Mouse (Mus musculus): ENCODE results near the gene Cdk6. TPM values are rescaled to one million over a fixed set of nuclear protein-coding genes. Genes with fewer than 3 reads are reported as not detected.

Gene Cdk6
- total and polyA plus RNA-seq, 3 experiments = 4.0 to 10.6 (median 8.1) TPM

GRCm38 (mm10) chr5:3543629-3544479 is 202.6 kb downstream of the Cdk6 start, which contains the start of gene Fam133b:
Gene Fam133b (plus strand): TSS chr5:3543833.
- Histone ChIP-seq H3K36me3 (ENCODE audit: control insufficient read depth, insufficient read depth, low read length) (peaks cover 8% of the 10 kb centered on the region), H3K79me2 (replicated peaks; ENCODE audit: control insufficient read depth, insufficient read depth, low read length) (peaks cover 10% of the 10 kb centered on the region), H3K9ac (ENCODE audit: low read depth, low read length) (peak within 1 kb of the TSS; percentile 98), H3K27me3 (ENCODE audit: control insufficient read depth, insufficient read depth, low read length) (no peaks in the 10 kb centered on the region), H3K4me3 (peak within 1 kb of the TSS; percentile 94), H3K27ac (peak within 1 kb of the TSS; percentile 95), H3K4me1 (ENCODE audit: control insufficient read depth, insufficient read depth, low read length) (peaks cover 10% of the 10 kb centered on the region)
- WGBS = under 1% methylated on average over 80 of the region's 80 CpGs
- no peak for TF ChIP-seq EP300 (IDR thresholded peaks at IDR 0.05; ENCODE audit: insufficient read depth, low read depth, low read length)
- TF ChIP-seq POLR2A (IDR thresholded peaks at IDR 0.05; ENCODE audit: insufficient read depth, low read depth, low read length) = peak; percentile 57
- TF ChIP-seq CTCF (IDR thresholded peaks at IDR 0.05) = no peak; the same call in 1 of the 2 replicates
- intact Hi-C loops (cut with DNase I) = loop anchor here (2.0 kb wide), 1 partner anchor 53 kb away; the partner anchor contains the start of genes Pex1 and Rbm48
- peak; percentile 94 to 99 for DNase-seq

GRCm38 (mm10) chr5:3544480-3544769 is 203.1 kb downstream of the Cdk6 start:
- peaks cover 10% of the 10 kb centered on the region for H3K4me1 ChIP-seq (ENCODE audit: control insufficient read depth, insufficient read depth, low read length)
- peak overlapping the region; percentile 94 for H3K4me3 ChIP-seq
- H3K9ac ChIP-seq (ENCODE audit: low read depth, low read length) = peak overlapping the region; percentile 98
- 9% methylated on average over 7 of the region's 7 CpGs for WGBS
- H3K36me3 ChIP-seq (ENCODE audit: control insufficient read depth, insufficient read depth, low read length) = peaks cover 8% of the 10 kb centered on the region
- H3K79me2 ChIP-seq (replicated peaks; ENCODE audit: control insufficient read depth, insufficient read depth, low read length) = peaks cover 10% of the 10 kb centered on the region
- no peak for TF ChIP-seq EP300 (IDR thresholded peaks at IDR 0.05; ENCODE audit: insufficient read depth, low read depth, low read length)
- TF ChIP-seq CTCF (IDR thresholded peaks at IDR 0.05) = no peak
- TF ChIP-seq POLR2A (IDR thresholded peaks at IDR 0.05; ENCODE audit: insufficient read depth, low read depth, low read length) = no peak
- peak overlapping the region; percentile 95; the same call in 1 of the 2 replicates for H3K27ac ChIP-seq
- no peak for DNase-seq
- H3K27me3 ChIP-seq (ENCODE audit: control insufficient read depth, insufficient read depth, low read length) = no peaks in the 10 kb centered on the region
- intact Hi-C loops (cut with DNase I) = no loop called here

- Histone ChIP-seq H3K27ac (no peak overlapping the region), H3K9ac (ENCODE audit: low read depth, low read length) (no peak overlapping the region), H3K36me3 (ENCODE audit: control insufficient read depth, insufficient read depth, low read length) (peaks cover 8% of the 10 kb centered on the region), H3K4me1 (ENCODE audit: control insufficient read depth, insufficient read depth, low read length) (peaks cover 10% of the 10 kb centered on the region), H3K79me2 (replicated peaks; ENCODE audit: control insufficient read depth, insufficient read depth, low read length) (peaks cover 12% of the 10 kb centered on the region), H3K4me3 (no peak overlapping the region), H3K27me3 (ENCODE audit: control insufficient read depth, insufficient read depth, low read length) (no peaks in the 10 kb centered on the region)
- 62% methylated on average over 1 of the region's 1 CpGs for WGBS
- TF ChIP-seq CTCF (IDR thresholded peaks at IDR 0.05) = no peak
- TF ChIP-seq EP300 (IDR thresholded peaks at IDR 0.05; ENCODE audit: insufficient read depth, low read depth, low read length) = no peak
- no peak for TF ChIP-seq POLR2A (IDR thresholded peaks at IDR 0.05; ENCODE audit: insufficient read depth, low read depth, low read length)
- intact Hi-C loops (cut with DNase I) = no loop called here
- no peak for DNase-seq
Measured at GRCm38 (mm10) chr5:3546226-3546625, 204.9 kb downstream of the Cdk6 start.

- WGBS = 95% methylated on average over 1 of the region's 1 CpGs
- H3K4me1 ChIP-seq (ENCODE audit: control insufficient read depth, insufficient read depth, low read length) = no peaks in the 10 kb centered on the region; the same call in 1 of the 2 replicates
- H3K27ac ChIP-seq = no peak overlapping the region
- no peak overlapping the region for H3K9ac ChIP-seq (ENCODE audit: low read depth, low read length)
- no peak for TF ChIP-seq EP300 (IDR thresholded peaks at IDR 0.05; ENCODE audit: insufficient read depth, low read depth, low read length)
- TF ChIP-seq POLR2A (IDR thresholded peaks at IDR 0.05; ENCODE audit: insufficient read depth, low read depth, low read length) = no peak
- no peak for TF ChIP-seq CTCF (IDR thresholded peaks at IDR 0.05)
- H3K36me3 ChIP-seq (ENCODE audit: control insufficient read depth, insufficient read depth, low read length) = peaks cover 11% of the 10 kb centered on the region
- intact Hi-C loops (cut with DNase I) = no loop called here
- H3K79me2 ChIP-seq (replicated peaks; ENCODE audit: control insufficient read depth, insufficient read depth, low read length) = peaks cover 4% of the 10 kb centered on the region
- no peak for DNase-seq
- no peaks in the 10 kb centered on the region for H3K27me3 ChIP-seq (ENCODE audit: control insufficient read depth, insufficient read depth, low read length)
- H3K4me3 ChIP-seq = no peak overlapping the region
Measured at GRCm38 (mm10) chr5:3551481-3551880, 210.2 kb downstream of the Cdk6 start.

- H3K79me2 ChIP-seq (replicated peaks; ENCODE audit: control insufficient read depth, insufficient read depth, low read length) = peaks cover 2% of the 10 kb centered on the region
- no peak overlapping the region for H3K27ac ChIP-seq
- no peaks in the 10 kb centered on the region; the same call in 1 of the 2 replicates for H3K4me1 ChIP-seq (ENCODE audit: control insufficient read depth, insufficient read depth, low read length)
- WGBS = 73% methylated on average over 2 of the region's 2 CpGs
- no peak overlapping the region for H3K4me3 ChIP-seq
- no peak for TF ChIP-seq EP300 (IDR thresholded peaks at IDR 0.05; ENCODE audit: insufficient read depth, low read depth, low read length)
- no peak for TF ChIP-seq POLR2A (IDR thresholded peaks at IDR 0.05; ENCODE audit: insufficient read depth, low read depth, low read length)
- TF ChIP-seq CTCF (IDR thresholded peaks at IDR 0.05) = no peak
- H3K27me3 ChIP-seq (ENCODE audit: control insufficient read depth, insufficient read depth, low read length) = no peaks in the 10 kb centered on the region
- DNase-seq = no peak
- intact Hi-C loops (cut with DNase I) = no loop called here
- H3K9ac ChIP-seq (ENCODE audit: low read depth, low read length) = no peak overlapping the region
- H3K36me3 ChIP-seq (ENCODE audit: control insufficient read depth, insufficient read depth, low read length) = peaks cover 11% of the 10 kb centered on the region
Measured at GRCm38 (mm10) chr5:3554198-3554597, 212.9 kb downstream of the Cdk6 start.

GRCm38 (mm10) chr5:3571266-3571665 is 230.0 kb downstream of the Cdk6 start, which contains the start of gene 1700109H08Rik:
Gene 1700109H08Rik (plus strand): TSS chr5:3571566.
- H3K36me3 ChIP-seq (ENCODE audit: control insufficient read depth, insufficient read depth, low read length) = no peaks in the 10 kb centered on the region; the same call in 1 of the 2 replicates
- no peak within 1 kb of the TSS for H3K27ac ChIP-seq
- intact Hi-C loops (cut with DNase I) = no loop called here

More at GRCm38 (mm10) chr5:3571266-3571665, 230.0 kb downstream of the Cdk6 start, which contains the start of gene 1700109H08Rik:
- no peak for DNase-seq
- Histone ChIP-seq H3K9ac (ENCODE audit: low read depth, low read length) (no peak within 1 kb of the TSS), H3K27me3 (ENCODE audit: control insufficient read depth, insufficient read depth, low read length) (no peaks in the 10 kb centered on the region), H3K4me3 (no peak within 1 kb of the TSS), H3K4me1 (ENCODE audit: control insufficient read depth, insufficient read depth, low read length) (no peaks in the 10 kb centered on the region), H3K79me2 (replicated peaks; ENCODE audit: control insufficient read depth, insufficient read depth, low read length) (no peaks in the 10 kb centered on the region)
- WGBS = 99% methylated on average over 4 of the region's 4 CpGs
- no peak for TF ChIP-seq EP300 (IDR thresholded peaks at IDR 0.05; ENCODE audit: insufficient read depth, low read depth, low read length)
- TF ChIP-seq POLR2A (IDR thresholded peaks at IDR 0.05; ENCODE audit: insufficient read depth, low read depth, low read length) = no peak
- no peak for TF ChIP-seq CTCF (IDR thresholded peaks at IDR 0.05)

Data from heart, adult 2 months (tissue).